Mouse (Mus musculus) mouse trophoblast stem cell (cell line): ENCODE data around the gene Zfp709.
"Not testable (repeated sequence)": the region's sequence is repeated elsewhere in the genome, so short reads cannot be mapped to it uniquely, and the experiment has no call there.

ENCODE experiments used
- in situ Hi-C, 2 experiments: fragments of 300-500 bp; cut with MseI, MboI; formaldehyde crosslinking; loops; 2 replicates in 1 of 2; 3 replicates in 1 of 2; pipeline ENCODE4 v1.15.1; 2025

Zfp709 gene

GRCm38 (mm10) chr8:71881618-71882274, at the start of gene Zfp709:
TSS of gene Zfp709 (plus strand) at chr8:71882019.
- in situ Hi-C loops, result no loop called here

GRCm38 (mm10) chr8:71838207-71838606, 43.6 kb upstream of the Zfp709 start:
- in situ Hi-C loops, result not testable (repeated sequence)

GRCm38 (mm10) chr8:71841201-71841817, 40.5 kb upstream of the Zfp709 start:
- in situ Hi-C loops, result not testable (repeated sequence)

- in situ Hi-C loops, result not testable (repeated sequence)
These were observed 39.3 kb upstream of the Zfp709 start for GRCm38 (mm10) chr8:71842476-71842875.

- in situ Hi-C loops, result not testable (repeated sequence)
These were observed 37.4 kb upstream of the Zfp709 start for GRCm38 (mm10) chr8:71844453-71844852.

- in situ Hi-C loops, result loop anchor here in 1 of 2 experiments (5.0 kb wide), 1 partner anchor 699 kb away; no protein-coding TSS in a partner anchor
These were observed 35.8 kb upstream of the Zfp709 start for GRCm38 (mm10) chr8:71845993-71846483.

GRCm38 (mm10) chr8:71846745-71847144, 35.1 kb upstream of the Zfp709 start:
- in situ Hi-C loops, result loop anchor here in 1 of 2 experiments (5.0 kb wide), 1 partner anchor 699 kb away; no protein-coding TSS in a partner anchor

- in situ Hi-C loops, result not testable (repeated sequence)
These were observed 30.8 kb upstream of the Zfp709 start for GRCm38 (mm10) chr8:71851014-71851413.

GRCm38 (mm10) chr8:71853360-71853759, 28.5 kb upstream of the Zfp709 start:
- in situ Hi-C loops, result not testable (repeated sequence)

GRCm38 (mm10) chr8:71856630-71857328, 25.0 kb upstream of the Zfp709 start:
- in situ Hi-C loops, result loop anchor here in 1 of 2 experiments (5.0 kb wide), 1 partner anchor 724 kb away; no protein-coding TSS in a partner anchor

GRCm38 (mm10) chr8:71857364-71857763, 24.5 kb upstream of the Zfp709 start:
- in situ Hi-C loops, result loop anchor here in 1 of 2 experiments (5.0 kb wide), 1 partner anchor 725 kb away; no protein-coding TSS in a partner anchor

- in situ Hi-C loops, result not testable (repeated sequence)
These were observed 20.3 kb upstream of the Zfp709 start for GRCm38 (mm10) chr8:71861551-71861950.

GRCm38 (mm10) chr8:71862038-71862437, 19.8 kb upstream of the Zfp709 start:
- in situ Hi-C loops, result not testable (repeated sequence)

GRCm38 (mm10) chr8:71900666-71901065, 18.8 kb downstream of the Zfp709 start:
- in situ Hi-C loops, result not testable (repeated sequence)

- in situ Hi-C loops, result not testable (repeated sequence)
These were observed 21.3 kb downstream of the Zfp709 start for GRCm38 (mm10) chr8:71903084-71903483.

GRCm38 (mm10) chr8:71906809-71907208, 25.0 kb downstream of the Zfp709 start:
- in situ Hi-C loops, result no loop called here

GRCm38 (mm10) chr8:71907798-71908257, 26.0 kb downstream of the Zfp709 start:
- in situ Hi-C loops, result no loop called here

GRCm38 (mm10) chr8:71908309-71909261, 26.8 kb downstream of the Zfp709 start, which contains the start of the genes Zfp882 and Zfp617:
TSS of gene Zfp882 (plus strand) at chr8:71908608.
TSS of gene Zfp617 (plus strand) at chr8:71908635.
- in situ Hi-C loops, result no loop called here

- in situ Hi-C loops, result no loop called here
These were observed 30.5 kb downstream of the Zfp709 start for GRCm38 (mm10) chr8:71912286-71912685.

GRCm38 (mm10) chr8:71922567-71923401, 41.0 kb downstream of the Zfp709 start:
- in situ Hi-C loops, result no loop called here
